Mouse (Mus musculus) CH12.LX (cell line): ENCODE data around the gene Asap2. TPM values are rescaled to one million over a fixed set of nuclear protein-coding genes. Genes with fewer than 3 reads are reported as not detected.

Experiments
- DNase-seq: peaks from one replicate; pipeline ENCODE4 v3.0.0-alpha.2; 2013; ENCODE audit errors: extremely low read depth
- H3K27ac ChIP-seq: 2 replicates; pipeline ENCODE4 v1.5.1; 2012; ENCODE audit warnings: low read depth, mild to moderate bottlenecking, control low read depth, moderate library complexity; ENCODE audit not compliant: insufficient read depth
- H3K27me3 ChIP-seq: replicated peaks from 2 replicates; pipeline ENCODE3; 2012; ENCODE audit warnings: inconsistent platforms
- H3K36me3 ChIP-seq, 2 experiments: replicated peaks in 1 of 2; 2 replicates each; pipeline versions ENCODE3 to v1.6.1; 2012; ENCODE audit warnings: inconsistent platforms in 1 of 2, low read length in 1 of 2, mild to moderate bottlenecking in 1 of 2, mixed read lengths in 1 of 2, moderate library complexity in 1 of 2; ENCODE audit not compliant: control insufficient read depth in 1 of 2, insufficient read depth in 1 of 2
- H3K4me1 ChIP-seq, 2 experiments: 2 replicates each; pipeline ENCODE4 v1.6.1; 2012; ENCODE audit warnings: inconsistent platforms in 1 of 2, moderate library complexity in 1 of 2; ENCODE audit not compliant: insufficient read depth in 2 of 2, control insufficient read depth in 1 of 2
- H3K4me2 ChIP-seq: 2 replicates; pipeline ENCODE4 v1.6.1; 2012; ENCODE audit warnings: low read depth, mild to moderate bottlenecking, control low read depth; ENCODE audit not compliant: poor library complexity, insufficient read depth, severe bottlenecking
- H3K4me3 ChIP-seq, 3 experiments: fragments of 150-350 bp in 1 of 3; sonication (generic) in 1 of 3; replicated peaks in 1 of 3; 2 replicates each; pipeline versions ENCODE3 to v1.5.1; 2011 to 2012; ENCODE audit warnings: low read depth in 2 of 3, low read length in 2 of 3, mild to moderate bottlenecking in 2 of 3, moderate library complexity in 2 of 3, control low read depth in 1 of 3, improper control_type of control experiment in 1 of 3, inconsistent platforms in 1 of 3, mixed read lengths in 1 of 3; ENCODE audit not compliant: poor library complexity in 1 of 3
- H3K79me2 ChIP-seq: replicated peaks from 2 replicates; pipeline ENCODE4 v1.6.1; 2012; ENCODE audit warnings: mild to moderate bottlenecking, moderate library complexity; ENCODE audit not compliant: control insufficient read depth, poor library complexity, insufficient read depth, severe bottlenecking; ENCODE audit errors: extremely low read depth
- H3K9ac ChIP-seq: 2 replicates; pipeline ENCODE4 v1.6.1; 2012; ENCODE audit warnings: low read depth, mild to moderate bottlenecking, control low read depth, moderate library complexity; ENCODE audit not compliant: insufficient read depth
- H3K9me3 ChIP-seq: replicated peaks from 2 replicates; pipeline ENCODE3; 2012; ENCODE audit warnings: low read length, inconsistent platforms, mixed read lengths
- CHD1 ChIP-seq: IDR thresholded peaks from 2 replicates; pipeline ENCODE4 v1.6.1; 2012; ENCODE audit warnings: low read depth, low read length, improper control_type of control experiment, inconsistent platforms
- CHD2 ChIP-seq: IDR thresholded peaks from 2 replicates; pipeline ENCODE4 v1.6.1; 2011; ENCODE audit warnings: low read length, improper control_type of control experiment
- ELF1 ChIP-seq: IDR thresholded peaks from 2 replicates; pipeline ENCODE4 v1.6.1; 2014; ENCODE audit warnings: low read depth, mild to moderate bottlenecking, inconsistent platforms, low read length, improper control_type of control experiment
- EP300 ChIP-seq: IDR thresholded peaks from 2 replicates; pipeline ENCODE4 v1.6.1; 2011; ENCODE audit warnings: low read length, improper control_type of control experiment
- HCFC1 ChIP-seq: IDR thresholded peaks from 2 replicates; pipeline ENCODE4 v1.6.1; 2012; ENCODE audit warnings: low read depth, mild to moderate bottlenecking, inconsistent platforms, low read length, improper control_type of control experiment
- IRF4 ChIP-seq: IDR thresholded peaks from 2 replicates; pipeline ENCODE4 v1.6.1; 2014; ENCODE audit warnings: low read depth, mild to moderate bottlenecking, inconsistent platforms, low read length, improper control_type of control experiment
- KAT2A ChIP-seq: IDR thresholded peaks from 2 replicates; pipeline ENCODE4 v1.6.1; 2012; ENCODE audit warnings: low read length, improper control_type of control experiment, inconsistent platforms; ENCODE audit not compliant: insufficient replicate concordance
- MAFK ChIP-seq: IDR thresholded peaks from 2 replicates; pipeline ENCODE4 v1.6.1; 2011; ENCODE audit warnings: low read length, improper control_type of control experiment; ENCODE audit not compliant: insufficient replicate concordance
- MAX ChIP-seq: IDR thresholded peaks from 2 replicates; pipeline ENCODE4 v1.6.1; 2011; ENCODE audit warnings: low read length, improper control_type of control experiment
- MAZ ChIP-seq: IDR thresholded peaks from 2 replicates; pipeline ENCODE4 v1.6.1; 2012; ENCODE audit warnings: low read depth, mild to moderate bottlenecking, inconsistent platforms, low read length, improper control_type of control experiment, moderate library complexity
- MEF2A ChIP-seq: IDR thresholded peaks from 2 replicates; pipeline ENCODE4 v1.6.1; 2014; ENCODE audit warnings: low read depth, mild to moderate bottlenecking, inconsistent platforms, low read length, improper control_type of control experiment, borderline replicate concordance
- MXI1 ChIP-seq: IDR thresholded peaks from 2 replicates; pipeline ENCODE4 v1.6.1; 2011; ENCODE audit warnings: mild to moderate bottlenecking, low read depth, low read length, improper control_type of control experiment
- MYC ChIP-seq: IDR thresholded peaks from 2 replicates; pipeline ENCODE4 v1.6.1; 2011; ENCODE audit warnings: low read depth, mild to moderate bottlenecking, improper control_type of control experiment, low read length
- NELFE ChIP-seq: IDR thresholded peaks from 2 replicates; pipeline ENCODE4 v1.6.1; 2011; ENCODE audit warnings: low read depth, low read length, improper control_type of control experiment
- NRF1 ChIP-seq: IDR thresholded peaks from 2 replicates; pipeline ENCODE4 v1.6.1; 2014; ENCODE audit warnings: low read depth, mild to moderate bottlenecking, inconsistent platforms, low read length, improper control_type of control experiment, moderate library complexity
- POLR2A ChIP-seq: IDR thresholded peaks from 2 replicates; pipeline ENCODE4 v1.6.1; 2011; ENCODE audit warnings: low read depth, mild to moderate bottlenecking, improper control_type of control experiment, low read length
- POLR2AphosphoS2 ChIP-seq: IDR thresholded peaks from 2 replicates; pipeline ENCODE4 v1.6.1; 2011; ENCODE audit warnings: low read depth, low read length, improper control_type of control experiment
- SIN3A ChIP-seq: IDR thresholded peaks from 2 replicates; pipeline ENCODE4 v1.6.1; 2012; ENCODE audit warnings: low read length, improper control_type of control experiment, inconsistent platforms
- SMC3 ChIP-seq: IDR thresholded peaks from 2 replicates; pipeline ENCODE4 v1.6.1; 2011; ENCODE audit warnings: low read depth, low read length, improper control_type of control experiment
- TBP ChIP-seq: conservative IDR thresholded peaks from 2 replicates; pipeline ENCODE4 v1.6.1; 2011; ENCODE audit warnings: low read depth, low read length, improper control_type of control experiment
- TCF12 ChIP-seq: IDR thresholded peaks from 2 replicates; pipeline ENCODE4 v1.6.1; 2014; ENCODE audit warnings: low read depth, mild to moderate bottlenecking, inconsistent platforms, low read length, improper control_type of control experiment
- UBTF ChIP-seq: IDR thresholded peaks from 2 replicates; pipeline ENCODE4 v1.6.1; 2012; ENCODE audit warnings: low read depth, mild to moderate bottlenecking, inconsistent platforms, low read length, improper control_type of control experiment, moderate library complexity
- ZMIZ1 ChIP-seq: IDR thresholded peaks from 2 replicates; pipeline ENCODE4 v1.6.1; 2012; ENCODE audit warnings: low read depth, mild to moderate bottlenecking, inconsistent platforms, low read length, improper control_type of control experiment
- dilution Hi-C: fragments of 300-500 bp; cut with MboI; formaldehyde crosslinking; loops from 2 replicates; pipeline ENCODE4 v1.14.3; 2020; ENCODE audit warnings: low sequenced_read_pairs; ENCODE audit not compliant: extremely low pct_unique_long_range_greater_than_20kb, extremely low pct_ligation_motif_present
- in situ Hi-C: fragments of 300-500 bp; cut with MboI; formaldehyde crosslinking; loops from 3 replicates; pipeline ENCODE4 v1.14.3; 2019; ENCODE audit warnings: low sequenced_read_pairs, low pct_ligation_motif_present, low pct_unique_long_range_greater_than_20kb, mixed read lengths
- polyA plus RNA-seq: library from polyadenylated mRNA; unstranded; fragments of >175 nt; gene quantifications from 2 replicates; pipeline ENCODE4 v1.2.1, GENCODE M21; 2012; ENCODE audit warnings: low read depth; ENCODE audit not compliant: insufficient read length
- total RNA-seq, 2 experiments: library from RNA; depleted of rRNA; stranded (reverse); fragments of 300-350 nt in 1 of 2; fragments of >200 nt in 1 of 2; gene quantifications; 2 replicates each; pipeline ENCODE4 v1.2.3; 2012 to 2014

The Asap2 gene
- total and polyA plus RNA-seq, 3 experiments: 0.17 to 0.64 (median 0.17) TPM

- peak; percentile 84 for DNase-seq
- peaks cover 51 to 75% of the 10 kb centered on the region in 2 experiments for H3K36me3 ChIP-seq
- in situ Hi-C loops: no loop called here
Measured at GRCm38 (mm10) chr12:21315923-21316868, 325.9 kb downstream of the Asap2 start, which contains the start of gene Iah1. TSS of gene Iah1 (plus strand) at chr12:21316389.

GRCm38 (mm10) chr12:21316869-21317265, 326.6 kb downstream of the Asap2 start:
- H3K79me2 ChIP-seq: peaks cover 9% of the 10 kb centered on the region
- DNase-seq: peak; percentile 20
- no peaks in the 10 kb centered on the region for H3K9me3 ChIP-seq
- no peaks in the 10 kb centered on the region for H3K27me3 ChIP-seq
- no peak for TF ChIP-seq TCF12
- in situ Hi-C loops (no loop called here), dilution Hi-C loops (no loop called here)
- H3K36me3 ChIP-seq: peaks cover 53 to 75% of the 10 kb centered on the region in 2 experiments
- H3K4me3 ChIP-seq: peak overlapping the region; percentile 78 to 93 (median 86)
- H3K9ac ChIP-seq: peak overlapping the region; percentile 67
- peaks cover 3 to 25% of the 10 kb centered on the region in 2 experiments for H3K4me1 ChIP-seq
- H3K4me2 ChIP-seq: peak overlapping the region; percentile 89
- peak overlapping the region; percentile 39; the same call in 1 of the 2 replicates for H3K27ac ChIP-seq

More at GRCm38 (mm10) chr12:21315923-21316868, 325.9 kb downstream of the Asap2 start, which contains the start of gene Iah1:
- TF ChIP-seq MYC (peak; percentile 7; the same call in 1 of the 2 replicates), KAT2A (no peak), EP300 (no peak), SIN3A (peak; percentile 51; the same call in 1 of the 2 replicates), MEF2A (peak; percentile 29), TBP (peak; percentile 78), CHD2 (0 out of 2 replicates have a peak, but pooled peaks have one; percentile 25), CHD1 (no peak), NRF1 (peak; percentile 36; the same call in 1 of the 2 replicates), MAX (no peak), ZMIZ1 (peak; percentile 84), HCFC1 (peak; percentile 46), MAZ (no peak), MAFK (no peak), TCF12 (peak; percentile 85), SMC3 (no peak), UBTF (0 out of 2 replicates have a peak, but pooled peaks have one; percentile 84), IRF4 (no peak; the same call in 1 of the 2 replicates), ELF1 (peak; percentile 6; the same call in 1 of the 2 replicates), NELFE (peak; percentile 93), POLR2AphosphoS2 (peak; percentile 94; the same call in 1 of the 2 replicates), POLR2A (peak; percentile 94), MXI1 (peak; percentile 73)
- H3K27ac ChIP-seq: peak within 1 kb of the TSS; percentile 64
- peak within 1 kb of the TSS; percentile 67 for H3K9ac ChIP-seq
- H3K4me1 ChIP-seq: peaks cover 3 to 25% of the 10 kb centered on the region in 2 experiments
- peak within 1 kb of the TSS; percentile 89 for H3K4me2 ChIP-seq
- no peaks in the 10 kb centered on the region for H3K9me3 ChIP-seq
- dilution Hi-C loops: no loop called here
- peaks cover 9% of the 10 kb centered on the region for H3K79me2 ChIP-seq
- peak within 1 kb of the TSS; percentile 78 to 93 (median 86) for H3K4me3 ChIP-seq
- no peaks in the 10 kb centered on the region for H3K27me3 ChIP-seq
